ENCODE assay signal across 26 mouse cellular contexts in genomic region chr4:102753334-102754090, GRCm38 (mm10). TPM values are rescaled to one million over a fixed set of nuclear protein-coding genes. Genes with fewer than 3 reads are reported as not detected.
DNase-seq lines count a peak whose midpoint lies in the region; ATAC-seq and TF ChIP-seq lines count a peak whose summit lies in the region.
"Had no signal": no experiment of that assay in that cellular context is flagged by ENCODE, and none has a peak within 500 bp of the region (broad histone marks: within the 10 kb centered on the region; RNA-seq: fewer than 3 reads in every experiment).

No protein-coding gene starts in this region.

- H3K27me3 ChIP-seq in liver, adult 2 months (ENCODE audit: control insufficient read depth, insufficient read depth, low read length), result no peaks in the 10 kb centered on the region
- H3K27me3 ChIP-seq in CH12.LX (replicated peaks), result no peaks in the 10 kb centered on the region
- H3K27me3 ChIP-seq: embryonic facial prominence, embryonic 13.5 days; forebrain, embryonic 12.5 days; forebrain, embryonic 15.5 days; heart, embryonic 13.5 days; hindbrain, embryonic 12.5 days; hindbrain, embryonic 15.5 days had no signal

- in situ Hi-C loops in CH12.LX (cut with MboI; ENCODE audit: low pct_ligation_motif_present, low pct_unique_long_range_greater_than_20kb, low sequenced_read_pairs), result no loop called here

- no peak for TF ChIP-seq POLR2A in liver, adult 2 months (IDR thresholded peaks at IDR 0.05; ENCODE audit: extremely low read depth, insufficient read depth, low read length)
- no peak for TF ChIP-seq POLR2A in CH12.LX (IDR thresholded peaks at IDR 0.05; ENCODE audit: low read depth, low read length)

- H3K4me2 ChIP-seq in CH12.LX (ENCODE audit: insufficient read depth, low read depth, poor library complexity, severe bottlenecking), result no peak overlapping the region
- H3K4me2 ChIP-seq: embryonic facial prominence, embryonic 13.5 days; forebrain, embryonic 12.5 days; forebrain, embryonic 15.5 days; heart, embryonic 13.5 days; hindbrain, embryonic 12.5 days; hindbrain, embryonic 15.5 days had no signal

- H3K36me3 ChIP-seq in liver, adult 2 months (ENCODE audit: control insufficient read depth, insufficient read depth, low read length), result no peaks in the 10 kb centered on the region
- no peaks in the 10 kb centered on the region for H3K36me3 ChIP-seq in CH12.LX (replicated peaks in 1 of 2; ENCODE audit: control insufficient read depth in 1 of 2, insufficient read depth in 1 of 2, low read length in 1 of 2)
- H3K36me3 ChIP-seq: embryonic facial prominence, embryonic 10.5 days; embryonic facial prominence, embryonic 13.5 days; forebrain, embryonic 12.5 days; forebrain, embryonic 15.5 days; heart, embryonic 10.5 days; heart, embryonic 13.5 days; hindbrain, embryonic 12.5 days; hindbrain, embryonic 15.5 days had no signal

- ATAC-seq in megakaryocyte, adult 5-6 weeks (ENCODE audit: poor library complexity, severe bottlenecking), result peak; percentile 94
- 0 out of 2 replicates have a peak, but pooled peaks have one; percentile 39 for ATAC-seq in neutrophil, adult 5-6 weeks (ENCODE audit: extremely low read depth, insufficient number of reproducible peaks, low FRiP score, poor library complexity, severe bottlenecking)
- ATAC-seq: forebrain, embryonic 15.5 days had no signal

- H3K4me1 ChIP-seq in liver, adult 2 months (ENCODE audit: control insufficient read depth, insufficient read depth, low read length), result no peaks in the 10 kb centered on the region
- H3K4me1 ChIP-seq in CH12.LX (ENCODE audit: control insufficient read depth in 1 of 2, insufficient read depth in 2 of 2), result peaks cover 6 to 23% of the 10 kb centered on the region in 2 experiments; a peak in 3 of 4 replicates
- H3K4me1 ChIP-seq: embryonic facial prominence, embryonic 10.5 days; embryonic facial prominence, embryonic 13.5 days; forebrain, embryonic 12.5 days; forebrain, embryonic 15.5 days; heart, embryonic 10.5 days; hindbrain, embryonic 12.5 days had no signal

- no peak for TF ChIP-seq RAD21 in CH12.LX (IDR thresholded peaks at IDR 0.05; ENCODE audit: low read depth, low read length)

- H3K79me2 ChIP-seq in liver, adult 2 months (ENCODE audit: control insufficient read depth, insufficient read depth, low read length), result no peaks in the 10 kb centered on the region
- H3K79me2 ChIP-seq in CH12.LX (replicated peaks; ENCODE audit: control insufficient read depth, extremely low read depth, insufficient read depth, poor library complexity, severe bottlenecking), result no peaks in the 10 kb centered on the region

- TF ChIP-seq EP300 in CH12.LX (IDR thresholded peaks at IDR 0.05; ENCODE audit: low read length), result 0 out of 2 replicates have a peak, but pooled peaks have one; percentile 30

- no peaks in the 10 kb centered on the region for H3K9me3 ChIP-seq in CH12.LX (replicated peaks; ENCODE audit: low read length)
- H3K9me3 ChIP-seq: embryonic facial prominence, embryonic 10.5 days; embryonic facial prominence, embryonic 13.5 days; forebrain, embryonic 12.5 days; forebrain, embryonic 15.5 days; heart, embryonic 10.5 days; heart, embryonic 13.5 days; hindbrain, embryonic 12.5 days; hindbrain, embryonic 15.5 days had no signal

- WGBS in liver, adult 2 months, result 18% methylated on average over 3 of the region's 3 CpGs

- TF ChIP-seq CTCF in liver, adult 2 months (IDR thresholded peaks at IDR 0.05; ENCODE audit: low read depth, low read length), result no peak
- TF ChIP-seq CTCF in CH12.LX (conservative IDR thresholded peaks at IDR 0.05 in 1 of 2, IDR thresholded peaks at IDR 0.05 in 1 of 2; ENCODE audit: low read depth in 2 of 2, low read length in 2 of 2), result no peak

- peak; percentile 13 for DNase-seq in liver, adult 2 months (ENCODE audit: extremely low read depth, low read depth, low spot score)
- DNase-seq in liver (no peak), CH12.LX (ENCODE audit: extremely low read depth) (no peak)
- DNase-seq in thymus, postnatal 10 days (ENCODE audit: low spot score in 2 of 2), result no peak
- DNase-seq in left cerebral cortex, adult 8-10 months (ENCODE audit: low spot score in 2 of 2), result no peak
- DNase-seq: adrenal gland, adult 2 months; adrenal gland, postnatal 14 days; B cell, adult 2 months; cerebellum, adult 11 months; cerebellum, adult 8-10 months; cerebellum, postnatal 10 days; cerebellum, postnatal 36 days; embryo, embryonic 11 days; gastrocnemius, postnatal 36 days; heart, adult 2 months had no signal

- no peak overlapping the region for H3K27ac ChIP-seq in liver, adult 2 months (replicated peaks; ENCODE audit: insufficient read depth, low read depth, low read length)
- H3K27ac ChIP-seq in CH12.LX (ENCODE audit: insufficient read depth, low read depth), result no peak overlapping the region
- H3K27ac ChIP-seq: embryonic facial prominence, embryonic 10.5 days; embryonic facial prominence, embryonic 13.5 days; forebrain, embryonic 12.5 days; forebrain, embryonic 15.5 days; heart, adult 2 months; heart, embryonic 10.5 days; heart, embryonic 13.5 days; hindbrain, embryonic 12.5 days; hindbrain, embryonic 15.5 days had no signal

- no peak overlapping the region for H3K4me3 ChIP-seq in liver, adult 2 months (ENCODE audit: insufficient read depth, low read depth, low read length)
- H3K4me3 ChIP-seq in CH12.LX (replicated peaks in 1 of 3; ENCODE audit: low read depth in 2 of 3, low read length in 2 of 3, poor library complexity in 1 of 3), result no peak overlapping the region
- H3K4me3 ChIP-seq: embryonic facial prominence, embryonic 10.5 days; embryonic facial prominence, embryonic 13.5 days; erythroblast, embryonic 14.5 days; forebrain, embryonic 12.5 days; forebrain, embryonic 15.5 days; heart, adult 2 months; heart, embryonic 10.5 days; heart, embryonic 13.5 days; hindbrain, embryonic 12.5 days; hindbrain, embryonic 15.5 days had no signal

- dilution Hi-C loops in CH12.LX (cut with MboI; ENCODE audit: extremely low pct_ligation_motif_present, extremely low pct_unique_long_range_greater_than_20kb, low sequenced_read_pairs), result no loop called here

- no peak overlapping the region for H3K9ac ChIP-seq in liver, adult 2 months (ENCODE audit: low read depth, low read length)
- no peak overlapping the region for H3K9ac ChIP-seq in CH12.LX (ENCODE audit: insufficient read depth, low read depth)
- H3K9ac ChIP-seq: embryonic facial prominence, embryonic 13.5 days; forebrain, embryonic 12.5 days; forebrain, embryonic 15.5 days; heart, embryonic 13.5 days; hindbrain, embryonic 12.5 days; hindbrain, embryonic 15.5 days had no signal

TF ChIP-seq in CH12.LX, 34 proteins besides CTCF, POLR2A, EP300 and RAD21:
- peak; percentile 30; the same call in 1 of the 2 replicates for TF ChIP-seq ELF1 (IDR thresholded peaks at IDR 0.05; ENCODE audit: low read depth, low read length)
- TF ChIP-seq UBTF (IDR thresholded peaks at IDR 0.05; ENCODE audit: low read depth, low read length), result no peak
- peak; percentile 25; the same call in 1 of the 2 replicates for TF ChIP-seq USF2 (conservative IDR thresholded peaks at IDR 0.05; ENCODE audit: low read depth, low read length)
- TF ChIP-seq KAT2A (IDR thresholded peaks at IDR 0.05; ENCODE audit: insufficient replicate concordance, low read length), result no peak
- TF ChIP-seq ZNF384 (IDR thresholded peaks at IDR 0.05; ENCODE audit: low read depth, low read length), result no peak
- peak; percentile 20; the same call in 1 of the 2 replicates for TF ChIP-seq BHLHE40 (IDR thresholded peaks at IDR 0.05; ENCODE audit: low read depth, low read length)
- no peak for TF ChIP-seq RCOR1 (conservative IDR thresholded peaks at IDR 0.05; ENCODE audit: low read depth, low read length)
- TF ChIP-seq JUN (IDR thresholded peaks at IDR 0.05; ENCODE audit: insufficient read depth, low read depth, low read length), result no peak
- TF ChIP-seq CHD2 (IDR thresholded peaks at IDR 0.05; ENCODE audit: low read length), result no peak

RNA-seq across cellular contexts. Expression of gene Sgip1, which starts 12.4 kb away (rescaled TPM):
- 0.27 and 0.46 TPM in 2 replicates for total RNA-seq in liver, adult 2 months (2014; rRNA removed)
- 0.07 and 0.19 TPM in 2 replicates for polyA plus RNA-seq in liver, adult 2 months (2012; rRNA removed)
- total RNA-seq in CH12.LX (2012; rRNA removed) (0.21 TPM in 1 of 2 replicates, not detected in the other), CH12.LX (2014; rRNA removed) (0.07 TPM in 1 of 2 replicates, not detected in the other)
- 0.39 and 0.56 TPM in 2 replicates for polyA plus RNA-seq in CH12.LX (2012; ENCODE audit: insufficient read length, low read depth)
- 0.85 and 2.0 TPM in 2 replicates for total RNA-seq in megakaryocyte, adult 5-6 weeks (2015)
- 1.3 and 2.3 TPM in 2 replicates for total RNA-seq in megakaryocyte, adult 5-6 weeks (2017)
- 2.3 and 2.4 TPM in 2 replicates for total RNA-seq in neutrophil, adult 5-6 weeks (2017)
- 100 to 1,000 TPM; 275 to 316 (median 294) TPM for total RNA-seq in left cerebral cortex, adult 8-10 months (2022)
- polyA plus RNA-seq: erythroblast, embryonic 14.5 days had no signal

Comparison
In these comparisons a context has a peak if more than half of its experiments do, and no peak if none do; other contexts are left out.
1. RNA of gene Sgip1, which starts 12.4 kb away (total RNA-seq): 275 to 316 TPM in left cerebral cortex, adult 8-10 months; 2.3 to 2.4 TPM in neutrophil, adult 5-6 weeks, 0.85 to 2.3 TPM in megakaryocyte, adult 5-6 weeks, 0.27 to 0.46 TPM in liver, adult 2 months and 0.07 to 0.21 TPM in CH12.LX; every median in the first group is over 10 times any median in the second.